Mouse (Mus musculus): ENCODE data around the gene Pls1. TPM values are rescaled to one million over a fixed set of nuclear protein-coding genes. Genes with fewer than 3 reads are reported as not detected.

Gene Pls1
- polyA plus RNA-seq, 1 experiment from 2014 or later: 0.74 TPM

GRCm38 (mm10) chr9:95763218-95763617 is 81.9 kb downstream of the Pls1 start:
- peaks cover 16% of the 10 kb centered on the region for H3K27me3 ChIP-seq
- no peak for TF ChIP-seq CTCF (IDR thresholded peaks at IDR 0.05)
- ChIA-PET CTCF (interaction anchor here (1.0 kb wide), 1 partner anchor 39 kb away, joined by 3 read pairs; no protein-coding TSS in a partner anchor), POLR2A (no interaction called here)
- DNase-seq (ENCODE audit: low read depth, low spot score) (no peak), ATAC-seq (no peak)
- in situ Hi-C loops (cut with MboI; ENCODE audit: low pct_unique_long_range_greater_than_20kb): no loop called here

- ATAC-seq: no peak
- in situ Hi-C loops (cut with MboI; ENCODE audit: low pct_unique_long_range_greater_than_20kb): no loop called here
- no peak for DNase-seq (ENCODE audit: low read depth, low spot score)
- CTCF ChIA-PET: interaction anchor here (1.0 kb wide), 1 partner anchor 40 kb away, joined by 3 read pairs; no protein-coding TSS in a partner anchor
- no peak for TF ChIP-seq CTCF (IDR thresholded peaks at IDR 0.05)
- POLR2A ChIA-PET: interaction anchor here (0.6 kb wide), 2 partner anchors 23 to 70 kb away, joined by 3 to 4 read pairs; no protein-coding TSS in a partner anchor
- peaks cover 22% of the 10 kb centered on the region for H3K27me3 ChIP-seq
These were observed 82.9 kb downstream of the Pls1 start for GRCm38 (mm10) chr9:95762228-95762627.

- POLR2A ChIA-PET: no interaction called here
- ATAC-seq (no peak), DNase-seq (ENCODE audit: low read depth, low spot score) (no peak)
- in situ Hi-C loops (cut with MboI; ENCODE audit: low pct_unique_long_range_greater_than_20kb): no loop called here
- peaks cover 28% of the 10 kb centered on the region for H3K27me3 ChIP-seq
- CTCF ChIA-PET: no interaction called here
- TF ChIP-seq CTCF (IDR thresholded peaks at IDR 0.05): no peak
These were observed 83.7 kb downstream of the Pls1 start for GRCm38 (mm10) chr9:95761381-95761780.

GRCm38 (mm10) chr9:95750746-95751145 is 94.4 kb downstream of the Pls1 start:
- ChIA-PET CTCF (no interaction called here), POLR2A (interaction anchor here (1.4 kb wide), 1 partner anchor 12 kb away, joined by 3 read pairs; no protein-coding TSS in a partner anchor)
- in situ Hi-C loops (cut with MboI; ENCODE audit: low pct_unique_long_range_greater_than_20kb): loop anchor here (10.0 kb wide), 1 partner anchor 94 kb away; the partner anchor contains the start of gene Pls1
- no peak for TF ChIP-seq CTCF (IDR thresholded peaks at IDR 0.05)
- no peak for ATAC-seq
- H3K27me3 ChIP-seq: peaks cover 47% of the 10 kb centered on the region
- no peak for DNase-seq (ENCODE audit: low read depth, low spot score)

GRCm38 (mm10) chr9:95750037-95750511 is 95.0 kb downstream of the Pls1 start, which contains the start of gene Trpc1:
Trpc1 (minus strand) TSS chr9:95750375.
- peak; percentile 91 for ATAC-seq
- no peak for TF ChIP-seq CTCF (IDR thresholded peaks at IDR 0.05)
- H3K27me3 ChIP-seq: peaks cover 40% of the 10 kb centered on the region
- CTCF ChIA-PET: interaction anchor here (0.9 kb wide), 1 partner anchor 27 kb away, joined by 3 read pairs; no protein-coding TSS in a partner anchor
- peak; percentile 17 for DNase-seq (ENCODE audit: low read depth, low spot score)
- POLR2A ChIA-PET: interaction anchor here (1.3 to 1.4 kb wide), 2 partner anchors 9 to 11 kb away, joined by 3 read pairs; no protein-coding TSS in a partner anchor
- in situ Hi-C loops (cut with MboI; ENCODE audit: low pct_unique_long_range_greater_than_20kb): loop anchor here (10.0 kb wide), 1 partner anchor 95 kb away; the partner anchor contains the start of gene Pls1

GRCm38 (mm10) chr9:95749461-95749928 is 95.6 kb downstream of the Pls1 start:
- no peak for TF ChIP-seq CTCF (IDR thresholded peaks at IDR 0.05)
- in situ Hi-C loops (cut with MboI; ENCODE audit: low pct_unique_long_range_greater_than_20kb): no loop called here
- ChIA-PET POLR2A (interaction anchor here (0.6 to 1.4 kb wide), 4 partner anchors 8 to 269 kb away, joined by 3 to 5 read pairs (median 3); no protein-coding TSS in a partner anchor), CTCF (interaction anchor here (0.9 kb wide), 1 partner anchor 27 kb away, joined by 3 read pairs; no protein-coding TSS in a partner anchor)
- no peak for DNase-seq (ENCODE audit: low read depth, low spot score)
- H3K27me3 ChIP-seq: peaks cover 35% of the 10 kb centered on the region
- ATAC-seq: peak; percentile 33

- in situ Hi-C loops (cut with MboI; ENCODE audit: low pct_unique_long_range_greater_than_20kb): no loop called here
- no peak for TF ChIP-seq CTCF (IDR thresholded peaks at IDR 0.05)
- ATAC-seq (no peak), DNase-seq (ENCODE audit: low read depth, low spot score) (no peak)
- POLR2A ChIA-PET: no interaction called here
- CTCF ChIA-PET: no interaction called here
- H3K27me3 ChIP-seq: peaks cover 15% of the 10 kb centered on the region
These were observed 97.8 kb downstream of the Pls1 start for GRCm38 (mm10) chr9:95747298-95747697.

GRCm38 (mm10) chr9:95744845-95745613 is 100.1 kb downstream of the Pls1 start:
- POLR2A ChIA-PET: no interaction called here
- CTCF ChIA-PET: no interaction called here
- H3K27me3 ChIP-seq: no peaks in the 10 kb centered on the region
- DNase-seq (ENCODE audit: low read depth, low spot score) (no peak), ATAC-seq (no peak)
- no peak for TF ChIP-seq CTCF (IDR thresholded peaks at IDR 0.05)
- in situ Hi-C loops (cut with MboI; ENCODE audit: low pct_unique_long_range_greater_than_20kb): no loop called here

GRCm38 (mm10) chr9:95736238-95736637 is 108.9 kb downstream of the Pls1 start:
- no peaks in the 10 kb centered on the region for H3K27me3 ChIP-seq
- DNase-seq (ENCODE audit: low read depth, low spot score) (no peak), ATAC-seq (no peak)
- in situ Hi-C loops (cut with MboI; ENCODE audit: low pct_unique_long_range_greater_than_20kb): no loop called here
- ChIA-PET CTCF (interaction anchor here (2.4 kb wide), 1 partner anchor 116 kb away, joined by 12 read pairs; no protein-coding TSS in a partner anchor), POLR2A (no interaction called here)
- peak; percentile 56 for TF ChIP-seq CTCF (IDR thresholded peaks at IDR 0.05)

GRCm38 (mm10) chr9:95712574-95712973 is 132.5 kb downstream of the Pls1 start:
- H3K27me3 ChIP-seq: no peaks in the 10 kb centered on the region
- TF ChIP-seq CTCF (IDR thresholded peaks at IDR 0.05): no peak
- CTCF ChIA-PET: no interaction called here
- POLR2A ChIA-PET: no interaction called here
- ATAC-seq: no peak
- in situ Hi-C loops (cut with MboI; ENCODE audit: low pct_unique_long_range_greater_than_20kb): no loop called here
- no peak for DNase-seq (ENCODE audit: low read depth, low spot score)

GRCm38 (mm10) chr9:95708943-95709342 is 136.2 kb downstream of the Pls1 start:
- peak; percentile 57 for TF ChIP-seq CTCF (IDR thresholded peaks at IDR 0.05)
- DNase-seq (ENCODE audit: low read depth, low spot score) (no peak), ATAC-seq (no peak)
- H3K27me3 ChIP-seq: no peaks in the 10 kb centered on the region
- ChIA-PET CTCF (interaction anchor here (0.8 to 2.3 kb wide), 3 partner anchors 9 to 182 kb away, joined by 3 to 9 read pairs (median 6); no protein-coding TSS in a partner anchor), POLR2A (no interaction called here)
- in situ Hi-C loops (cut with MboI; ENCODE audit: low pct_unique_long_range_greater_than_20kb): no loop called here

Data from Patski (cell line).